Mouse (Mus musculus): ENCODE data around the gene Dnal4.

Gene Dnal4

GRCm38 (mm10) chr15:79777749-79778148 lies at the start of gene Dnal4:
TSS of gene Dnal4 (minus strand) at chr15:79777849.
- no peak for DNase-seq

- DNase-seq, result peak; percentile 63
These were observed 49.6 kb upstream of the Dnal4 start for GRCm38 (mm10) chr15:79827061-79827777.

- DNase-seq, result peak; percentile 58
These were observed 48.7 kb upstream of the Dnal4 start for GRCm38 (mm10) chr15:79826221-79826935.

- peak; percentile 61 for DNase-seq
These were observed 47.6 kb upstream of the Dnal4 start for GRCm38 (mm10) chr15:79825146-79825825.

- peak; percentile 60 for DNase-seq
These were observed 46.1 kb upstream of the Dnal4 start for GRCm38 (mm10) chr15:79823588-79824280.

GRCm38 (mm10) chr15:79822265-79823199 lies 44.9 kb upstream of the Dnal4 start:
- DNase-seq, result peak; percentile 51

- peak; percentile 24 for DNase-seq
These were observed 40.7 kb upstream of the Dnal4 start for GRCm38 (mm10) chr15:79818325-79818724.

- peak; percentile 24 for DNase-seq
These were observed 36.1 kb upstream of the Dnal4 start for GRCm38 (mm10) chr15:79813666-79814258.

- DNase-seq, result peak; percentile 23
These were observed 35.2 kb upstream of the Dnal4 start for GRCm38 (mm10) chr15:79812840-79813239.

- DNase-seq, result peak; percentile 79
These were observed 33.3 kb upstream of the Dnal4 start for GRCm38 (mm10) chr15:79810997-79811396.

- peak; percentile 95 for DNase-seq
These were observed 32.4 kb upstream of the Dnal4 start for GRCm38 (mm10) chr15:79810061-79810460.

- peak; percentile 78 for DNase-seq
These were observed 31.0 kb upstream of the Dnal4 start for GRCm38 (mm10) chr15:79808658-79809057.

- DNase-seq, result peak; percentile 75
These were observed 30.5 kb upstream of the Dnal4 start for GRCm38 (mm10) chr15:79808114-79808513.

- peak; percentile 52 for DNase-seq
These were observed 29.4 kb upstream of the Dnal4 start for GRCm38 (mm10) chr15:79807050-79807449.

- DNase-seq, result peak; percentile 48
These were observed 27.6 kb upstream of the Dnal4 start for GRCm38 (mm10) chr15:79805246-79805645.

GRCm38 (mm10) chr15:79804352-79805071 lies 26.9 kb upstream of the Dnal4 start, which contains the start of gene Nptxr:
TSS of gene Nptxr (minus strand) at chr15:79804766.
- peak; percentile 79 for DNase-seq

GRCm38 (mm10) chr15:79803533-79804351 lies 26.1 kb upstream of the Dnal4 start:
- DNase-seq, result peak; percentile 68

GRCm38 (mm10) chr15:79802304-79802703 lies 24.7 kb upstream of the Dnal4 start:
- peak; percentile 85 for DNase-seq

- peak; percentile 51 for DNase-seq
These were observed 24.0 kb upstream of the Dnal4 start for GRCm38 (mm10) chr15:79801646-79802045.

- peak; percentile 54 for DNase-seq
These were observed 23.1 kb upstream of the Dnal4 start for GRCm38 (mm10) chr15:79800701-79801100.
